Mouse (Mus musculus): ENCODE measurements around the gene Dhdh. TPM values are rescaled to one million over a fixed set of nuclear protein-coding genes. Genes with fewer than 3 reads are reported as not detected.
"Not testable (repeated sequence)": the region's sequence is repeated elsewhere in the genome, so short reads cannot be mapped to it uniquely, and the experiment has no call there.

The Dhdh gene
- polyA plus RNA-seq, 1 experiment from 2014 or later, result 4.6 TPM

- H3K36me3 ChIP-seq, result peaks cover 24% of the 10 kb centered on the region
- 93% methylated on average over 12 of the region's 12 CpGs for WGBS
- no peaks in the 10 kb centered on the region for H3K27me3 ChIP-seq
- no peak overlapping the region for H3K27ac ChIP-seq (replicated peaks)
- 0 out of 2 replicates have a peak overlapping the region, but pooled peaks have one; percentile 85 for H3K9ac ChIP-seq
- H3K9me3 ChIP-seq, result no peaks in the 10 kb centered on the region
- H3K4me3 ChIP-seq, result peak overlapping the region; percentile 81; the same call in 1 of the 2 replicates
- no peak for ATAC-seq (ENCODE audit: low FRiP score, low read depth)
- peak overlapping the region; percentile 77 for H3K4me2 ChIP-seq
- H3K4me1 ChIP-seq (replicated peaks), result peaks cover 36% of the 10 kb centered on the region
Measured at GRCm38 (mm10) chr7:45465112-45465511, 23.5 kb downstream of the Dhdh start.

DNA sequence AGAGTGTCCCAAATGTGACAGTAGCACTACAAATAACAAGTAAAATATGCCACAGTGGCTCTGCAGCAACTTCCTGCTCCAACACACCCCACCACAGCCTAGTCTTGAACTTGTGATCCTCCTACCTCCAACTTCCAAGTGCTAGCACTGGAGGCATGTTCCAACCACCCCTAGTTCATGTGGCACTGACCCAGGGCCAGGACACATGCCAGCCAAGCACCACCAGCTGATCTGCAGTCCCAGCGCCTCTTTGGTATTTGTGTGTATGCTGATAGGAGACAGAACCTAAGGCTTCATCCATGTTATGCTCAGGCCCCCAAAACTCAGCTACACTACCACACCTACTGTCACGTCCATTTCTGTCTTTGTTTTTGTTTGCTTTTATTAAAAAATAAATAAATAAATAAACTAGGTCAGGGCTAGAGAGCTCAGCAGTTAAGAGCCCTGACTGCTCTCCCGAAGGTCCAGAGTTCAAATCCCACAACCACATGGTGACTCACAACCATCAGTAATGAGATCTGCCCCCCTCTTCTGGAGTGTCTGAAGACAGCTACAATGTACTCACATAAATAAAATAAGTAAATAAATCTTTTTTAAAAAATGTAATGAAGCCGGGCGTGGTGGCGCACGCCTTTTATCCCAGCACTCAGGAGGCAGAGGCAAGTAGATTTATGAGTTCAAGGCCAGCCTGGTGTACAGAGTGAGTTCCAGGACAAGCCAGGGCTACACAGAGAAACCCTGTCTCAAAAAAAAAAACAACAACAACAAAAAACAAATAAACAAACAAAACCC is 24.4 kb downstream of the Dhdh start:
- ATAC-seq (ENCODE audit: low FRiP score, low read depth), result no peak
- H3K4me2 ChIP-seq, result no peak overlapping the region
- 97% methylated on average over 7 of the region's 7 CpGs for WGBS
- H3K27me3 ChIP-seq, result no peaks in the 10 kb centered on the region
- no peak overlapping the region for H3K9ac ChIP-seq
- H3K36me3 ChIP-seq, result peaks cover 24% of the 10 kb centered on the region
- H3K27ac ChIP-seq (replicated peaks), result no peak overlapping the region
- peaks cover 39% of the 10 kb centered on the region for H3K4me1 ChIP-seq (replicated peaks)
- H3K9me3 ChIP-seq, result no peaks in the 10 kb centered on the region
- no peak overlapping the region for H3K4me3 ChIP-seq

DNA sequence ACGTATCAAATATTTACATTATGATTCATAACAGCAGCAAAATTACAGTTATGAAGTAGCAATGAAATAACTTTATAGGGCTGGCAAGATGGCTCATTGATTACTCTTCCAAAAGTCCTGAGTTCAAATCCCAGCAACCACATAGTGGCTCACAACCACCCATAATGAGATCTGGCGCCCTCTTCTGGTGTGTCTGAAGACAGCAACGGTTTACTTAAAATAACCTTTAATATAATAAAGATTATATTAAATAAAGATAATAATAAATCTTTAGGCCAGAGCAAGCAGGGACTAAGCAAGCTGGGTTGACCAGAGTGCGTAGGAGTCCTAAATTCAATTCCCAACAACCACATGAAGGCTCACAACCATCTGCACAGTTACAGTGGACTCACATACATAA is 25.7 kb downstream of the Dhdh start:
- not testable (repeated sequence) for H3K4me3 ChIP-seq; H3K27ac ChIP-seq (replicated peaks); H3K27me3 ChIP-seq; H3K9me3 ChIP-seq; H3K9ac ChIP-seq; ATAC-seq (ENCODE audit: low FRiP score, low read depth); H3K4me2 ChIP-seq
- H3K36me3 ChIP-seq, result peaks cover 27% of the 10 kb centered on the region
- H3K4me1 ChIP-seq (replicated peaks), result peaks cover 45% of the 10 kb centered on the region
- 80% methylated on average over 4 of the region's 4 CpGs for WGBS

DNA sequence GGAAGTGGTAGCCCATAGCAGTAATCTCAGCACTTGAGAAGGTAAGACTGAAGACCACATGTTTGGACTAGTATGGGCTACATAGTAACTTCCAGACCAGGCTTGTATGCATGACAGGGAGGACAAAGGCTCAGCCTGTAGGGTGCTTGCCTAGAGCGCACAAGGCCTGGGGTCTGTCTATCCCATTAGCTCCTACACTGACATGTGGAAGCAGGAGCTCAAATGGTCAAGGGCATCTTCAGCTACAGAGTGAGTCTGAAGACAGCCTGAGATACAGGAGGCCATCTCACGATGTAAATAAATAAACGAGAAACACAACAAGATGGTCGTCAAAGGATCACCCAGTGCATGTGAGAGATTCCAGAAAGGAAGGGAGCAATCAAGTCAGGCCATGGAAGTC is 26.3 kb downstream of the Dhdh start:
- no peak overlapping the region for H3K27ac ChIP-seq (replicated peaks)
- peaks cover 51% of the 10 kb centered on the region for H3K4me1 ChIP-seq (replicated peaks)
- no peaks in the 10 kb centered on the region for H3K27me3 ChIP-seq
- H3K4me3 ChIP-seq, result no peak overlapping the region
- H3K4me2 ChIP-seq, result no peak overlapping the region
- WGBS, result 87% methylated on average over 4 of the region's 4 CpGs
- H3K9me3 ChIP-seq, result no peaks in the 10 kb centered on the region
- ATAC-seq (ENCODE audit: low FRiP score, low read depth), result no peak
- no peak overlapping the region for H3K9ac ChIP-seq
- H3K36me3 ChIP-seq, result peaks cover 30% of the 10 kb centered on the region

DNA sequence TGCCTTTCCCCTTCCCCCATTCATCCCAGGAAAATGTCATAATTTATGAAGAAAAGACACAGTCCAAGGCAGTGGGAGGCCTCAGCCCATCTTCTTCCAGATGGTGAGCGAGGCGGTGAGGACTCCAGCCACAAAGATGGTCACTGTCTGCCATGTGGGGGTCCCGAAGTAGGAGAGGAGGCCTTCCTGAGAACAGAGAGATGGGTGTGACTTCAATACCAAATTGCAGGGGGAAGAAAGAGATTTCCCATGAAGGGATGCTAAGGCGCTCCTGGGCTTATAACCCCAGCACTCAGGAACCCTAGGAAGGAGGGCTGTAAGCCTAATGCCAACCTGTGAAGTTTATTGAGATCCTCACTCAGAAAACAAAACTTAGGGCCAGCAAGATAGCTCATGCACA is 26.8 kb downstream of the Dhdh start:
- Histone ChIP-seq H3K4me1 (replicated peaks) (peaks cover 56% of the 10 kb centered on the region), H3K4me2 (no peak overlapping the region), H3K36me3 (peaks cover 34% of the 10 kb centered on the region), H3K9ac (no peak overlapping the region), H3K4me3 (no peak overlapping the region), H3K27me3 (no peaks in the 10 kb centered on the region), H3K9me3 (no peaks in the 10 kb centered on the region), H3K27ac (replicated peaks) (no peak overlapping the region)
- no peak for ATAC-seq (ENCODE audit: low FRiP score, low read depth)
- 81% methylated on average over 4 of the region's 4 CpGs for WGBS

DNA sequence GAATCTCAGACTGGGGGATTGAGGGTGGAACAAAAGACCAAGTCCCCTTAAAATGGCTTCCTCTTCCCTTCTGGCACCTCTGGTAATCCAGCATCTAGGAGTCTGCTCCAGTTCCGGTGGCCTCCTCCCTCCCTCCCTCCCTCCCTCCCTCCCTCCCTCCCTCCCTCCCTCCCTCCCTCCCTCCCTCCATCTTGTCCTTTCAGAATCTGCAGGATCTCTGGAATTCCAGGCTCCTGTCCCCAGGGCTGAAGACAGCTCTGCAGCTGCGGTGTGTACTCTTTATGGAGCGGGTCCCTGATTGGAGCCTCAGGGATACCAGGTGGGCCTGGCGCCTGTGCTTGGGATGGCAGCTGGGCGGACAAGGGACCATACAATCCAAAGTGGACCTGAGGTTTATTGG is 27.3 kb downstream of the Dhdh start:
- 60% methylated on average over 4 of the region's 5 CpGs for WGBS
- H3K4me1 ChIP-seq (replicated peaks), result peaks cover 59% of the 10 kb centered on the region
- no peak overlapping the region for H3K9ac ChIP-seq
- no peaks in the 10 kb centered on the region for H3K27me3 ChIP-seq
- no peak for ATAC-seq (ENCODE audit: low FRiP score, low read depth)
- H3K9me3 ChIP-seq, result no peaks in the 10 kb centered on the region
- peaks cover 34% of the 10 kb centered on the region for H3K36me3 ChIP-seq
- no peak overlapping the region for H3K4me2 ChIP-seq
- peak overlapping the region; percentile 95 for H3K27ac ChIP-seq (replicated peaks)
- no peak overlapping the region for H3K4me3 ChIP-seq

DNA sequence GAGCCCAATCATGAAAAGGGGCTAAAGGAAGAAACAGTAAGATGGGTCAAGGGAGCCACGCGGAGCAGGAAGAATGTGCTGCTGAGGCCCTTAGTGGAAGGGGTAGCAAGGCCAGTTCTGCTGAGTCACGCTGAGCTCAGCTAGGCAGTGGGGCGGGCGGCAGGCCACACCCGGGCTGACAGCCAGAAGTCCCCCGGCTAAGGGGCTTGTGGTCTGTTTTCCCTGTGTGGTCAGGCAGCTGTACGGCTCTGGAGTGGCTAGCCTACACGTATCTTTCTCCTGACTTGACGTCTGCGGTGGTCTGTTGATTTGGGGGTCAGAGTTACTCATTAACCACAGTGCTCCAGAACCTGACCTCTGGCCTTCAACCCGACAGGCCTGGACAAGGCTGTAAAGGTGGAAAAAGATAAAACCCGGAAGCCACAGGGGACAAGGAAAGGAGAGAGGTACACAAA is 27.7 kb downstream of the Dhdh start:
- Histone ChIP-seq H3K4me1 (replicated peaks) (peaks cover 58% of the 10 kb centered on the region), H3K4me3 (0 out of 2 replicates have a peak overlapping the region, but pooled peaks have one; percentile 5), H3K27ac (replicated peaks) (peak overlapping the region; percentile 95), H3K9me3 (no peaks in the 10 kb centered on the region), H3K36me3 (peaks cover 34% of the 10 kb centered on the region), H3K9ac (no peak overlapping the region), H3K27me3 (no peaks in the 10 kb centered on the region), H3K4me2 (peak overlapping the region; percentile 64; the same call in 1 of the 2 replicates)
- ATAC-seq (ENCODE audit: low FRiP score, low read depth), result no peak
- 23% methylated on average over 13 of the region's 13 CpGs for WGBS

- peak overlapping the region; percentile 39; the same call in 1 of the 2 replicates for H3K9ac ChIP-seq
- H3K27me3 ChIP-seq, result no peaks in the 10 kb centered on the region
- H3K4me1 ChIP-seq (replicated peaks), result peaks cover 53% of the 10 kb centered on the region
- H3K9me3 ChIP-seq, result no peaks in the 10 kb centered on the region
- H3K36me3 ChIP-seq, result peaks cover 33% of the 10 kb centered on the region
- peak overlapping the region; percentile 77 for H3K4me3 ChIP-seq
- peak overlapping the region; percentile 95 for H3K27ac ChIP-seq (replicated peaks)
- 73% methylated on average over 7 of the region's 7 CpGs for WGBS
- ATAC-seq (ENCODE audit: low FRiP score, low read depth), result no peak; the same call in 1 of the 2 replicates
- H3K4me2 ChIP-seq, result peak overlapping the region; percentile 64
Measured at GRCm38 (mm10) chr7:45460377-45460776, 28.2 kb downstream of the Dhdh start.

DNA sequence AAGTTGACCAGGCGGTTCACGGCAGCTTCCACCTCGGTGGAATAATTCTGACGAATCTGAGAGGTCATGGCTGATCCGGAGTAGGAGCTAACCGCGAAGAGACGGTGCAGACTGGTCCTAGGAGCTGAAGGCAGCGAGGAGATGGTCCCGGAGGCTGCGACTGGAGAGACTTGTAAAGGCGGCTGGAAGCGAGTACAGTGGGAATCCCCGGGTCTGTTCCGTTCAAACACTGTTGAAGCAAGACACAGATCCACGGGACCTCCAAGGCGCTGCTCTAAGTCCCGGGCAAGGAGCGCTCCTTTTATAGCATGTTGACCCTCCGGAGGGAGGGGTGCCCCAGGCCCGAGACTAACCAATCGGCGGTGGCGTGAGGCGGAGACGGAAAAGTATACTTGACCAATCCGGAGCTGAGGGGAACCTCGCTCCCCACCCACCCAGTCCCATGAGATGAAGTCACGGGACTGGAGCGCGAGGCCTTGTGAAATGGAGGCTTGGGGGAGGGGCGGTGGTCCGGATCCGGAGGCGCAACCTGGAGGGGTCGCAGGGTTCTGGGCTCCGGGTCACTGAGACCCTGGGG is 29.0 kb downstream of the Dhdh start, which contains the start of gene Ftl1:
TSS of gene Ftl1 (minus strand) at position 321 of the 577 bp plus-strand sequence.
- Histone ChIP-seq H3K27ac (replicated peaks) (peak within 1 kb of the TSS; percentile 95), H3K4me3 (peak within 1 kb of the TSS; percentile 77), H3K4me2 (peak within 1 kb of the TSS; percentile 87), H3K36me3 (peaks cover 27% of the 10 kb centered on the region), H3K4me1 (replicated peaks) (peaks cover 46% of the 10 kb centered on the region), H3K9ac (peak within 1 kb of the TSS; percentile 86)
- not testable (repeated sequence) for H3K9me3 ChIP-seq, H3K27me3 ChIP-seq
- ATAC-seq (ENCODE audit: low FRiP score, low read depth), result peak; percentile 97
- under 1% methylated on average over 28 of the region's 37 CpGs for WGBS

- Histone ChIP-seq H3K9ac (peak overlapping the region; percentile 86), H3K9me3 (no peaks in the 10 kb centered on the region), H3K4me3 (peak overlapping the region; percentile 77), H3K27me3 (no peaks in the 10 kb centered on the region), H3K27ac (replicated peaks) (peak overlapping the region; percentile 95), H3K36me3 (peaks cover 27% of the 10 kb centered on the region), H3K4me2 (peak overlapping the region; percentile 87), H3K4me1 (replicated peaks) (peaks cover 44% of the 10 kb centered on the region)
- WGBS, result under 1% methylated on average over 40 of the region's 43 CpGs
- peak; percentile 71; the same call in 1 of the 2 replicates for ATAC-seq (ENCODE audit: low FRiP score, low read depth)
Measured at GRCm38 (mm10) chr7:45458748-45459563, 29.6 kb downstream of the Dhdh start.

DNA sequence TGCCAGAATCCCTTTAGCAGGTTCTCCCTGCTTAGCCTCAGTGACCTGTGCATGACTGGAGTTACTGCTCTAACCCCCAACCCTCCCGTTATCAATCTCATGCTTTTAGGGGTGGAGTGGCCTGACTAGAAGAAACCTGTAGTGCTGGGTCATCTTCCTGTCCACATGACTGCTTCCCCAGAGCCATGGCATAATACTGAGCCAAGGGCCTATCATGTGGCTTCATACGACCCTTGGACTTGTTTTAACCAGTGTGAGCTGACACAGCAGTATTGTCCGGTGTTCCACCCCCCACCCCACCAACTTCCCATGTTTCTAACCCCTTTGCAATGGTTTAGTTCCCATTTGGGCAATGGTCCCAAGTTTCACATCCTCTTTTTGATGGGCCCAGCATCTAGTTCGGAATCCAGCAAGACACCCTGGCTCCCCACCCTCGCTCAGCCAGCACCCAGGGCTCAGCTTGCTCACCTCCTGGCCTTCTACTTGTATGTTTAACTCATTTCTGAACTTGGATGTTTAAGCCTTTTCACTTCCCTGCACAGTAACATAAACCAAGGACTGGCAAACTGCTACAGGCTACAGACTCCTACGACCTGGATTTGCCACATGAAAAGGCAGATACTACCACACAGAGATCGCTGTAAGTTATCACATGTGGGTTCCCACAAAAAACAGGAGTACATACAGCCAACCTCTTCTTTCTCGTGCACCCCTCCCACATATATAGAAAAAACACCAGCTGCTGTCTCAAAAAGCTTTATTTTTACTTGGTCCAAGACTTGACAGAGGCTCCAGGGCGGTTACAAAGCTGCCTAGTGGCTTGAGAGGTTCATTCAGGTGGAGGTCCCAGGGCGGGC is 31.2 kb downstream of the Dhdh start:
- H3K9ac ChIP-seq, result peak overlapping the region; percentile 86
- no peaks in the 10 kb centered on the region for H3K9me3 ChIP-seq
- peak overlapping the region; percentile 87 for H3K4me2 ChIP-seq
- H3K27me3 ChIP-seq, result no peaks in the 10 kb centered on the region
- peak overlapping the region; percentile 77 for H3K4me3 ChIP-seq
- ATAC-seq (ENCODE audit: low FRiP score, low read depth), result no peak
- H3K27ac ChIP-seq (replicated peaks), result peak overlapping the region; percentile 95
- H3K4me1 ChIP-seq (replicated peaks), result peaks cover 39% of the 10 kb centered on the region
- peaks cover 33% of the 10 kb centered on the region for H3K36me3 ChIP-seq
- WGBS, result 61% methylated on average over 10 of the region's 10 CpGs

Measured in hindbrain, embryonic 15.5 days (tissue).